Mouse (Mus musculus) heart, embryonic 14.5 days (tissue): Measurements from ENCODE around the gene Atg10. TPM values are rescaled to one million over a fixed set of nuclear protein-coding genes. Genes with fewer than 3 reads are reported as not detected.

Experiments used
- ATAC-seq: fragments of 200-750 bp; cut with Nextera tagmentation; 2 replicates; pipeline ENCODE4 v1.8.0; 2017; ENCODE audit warnings: low read depth, moderate TSS enrichment; ENCODE audit not compliant: insufficient number of reproducible peaks, insufficient read depth, low FRiP score
- H3K27ac ChIP-seq, 2 experiments: fragments of 200-500 bp in 1 of 2; fragments of 300-500 bp in 1 of 2; sonication (generic) in 1 of 2; replicated peaks in 1 of 2; 2 replicates each; pipeline ENCODE4 v1.5.1; 2012 to 2014; ENCODE audit warnings: low read depth in 2 of 2, low read length in 2 of 2, control low read depth in 1 of 2, mild to moderate bottlenecking in 1 of 2, mixed read lengths in 1 of 2; ENCODE audit not compliant: control insufficient read depth in 1 of 2, insufficient read depth in 1 of 2
- H3K27me3 ChIP-seq: fragments of 300-500 bp; sonication (generic); 2 replicates; pipeline ENCODE4 v1.6.1; 2014; ENCODE audit warnings: mild to moderate bottlenecking, low read length, control low read depth; ENCODE audit not compliant: control insufficient read depth, insufficient read depth
- H3K36me3 ChIP-seq: fragments of 300-500 bp; sonication (generic); 2 replicates; pipeline ENCODE4 v1.6.1; 2014; ENCODE audit warnings: mild to moderate bottlenecking, control low read depth, low read length, mixed read lengths; ENCODE audit not compliant: control insufficient read depth, insufficient read depth
- H3K4me1 ChIP-seq, 2 experiments: fragments of 200-500 bp in 1 of 2; fragments of 300-500 bp in 1 of 2; sonication (generic) in 1 of 2; 2 replicates each; pipeline ENCODE4 v1.6.1; 2012 to 2014; ENCODE audit warnings: low read length in 2 of 2, control low read depth in 1 of 2, mixed read lengths in 1 of 2; ENCODE audit not compliant: control insufficient read depth in 2 of 2, insufficient read depth in 2 of 2
- H3K4me2 ChIP-seq: fragments of 300-500 bp; sonication (generic); 2 replicates; pipeline ENCODE4 v1.6.1; 2014; ENCODE audit warnings: mild to moderate bottlenecking, low read length
- H3K4me3 ChIP-seq, 2 experiments: fragments of 200-500 bp in 1 of 2; fragments of 300-500 bp in 1 of 2; sonication (generic) in 1 of 2; 2 replicates each; pipeline ENCODE4 v1.5.1; 2012 to 2014; ENCODE audit warnings: low read length in 2 of 2, mild to moderate bottlenecking in 2 of 2, control low read depth in 1 of 2, low read depth in 1 of 2, moderate library complexity in 1 of 2; ENCODE audit not compliant: control insufficient read depth in 1 of 2, insufficient read depth in 1 of 2
- H3K9ac ChIP-seq: fragments of 300-500 bp; sonication (generic); 2 replicates; pipeline ENCODE4 v1.6.1; 2014; ENCODE audit warnings: mild to moderate bottlenecking, low read length
- H3K9me3 ChIP-seq: fragments of 300-500 bp; sonication (generic); 2 replicates; pipeline ENCODE4 v1.6.1; 2016; ENCODE audit warnings: low read length, control low read depth; ENCODE audit not compliant: control insufficient read depth
- WGBS: fragments of 180-500 bp; shearing (Covaris S2); extraction: QIAGEN DNeasy Blood & Tissue Kit; methylation state at CpG from one replicate; pipeline ENCODE4 v1.1.7; 2014; 5-methylcytosine and 5-hydroxymethylcytosine counted together
- polyA plus RNA-seq: library from polyadenylated mRNA; unstranded; fragments of >200 nt; fragmentation: Nextera tagmentation; extraction: Ambion mirVana; gene quantifications from 2 replicates; pipeline ENCODE4 v1.2.1, GENCODE M21; 2014

Atg10 gene
- polyA plus RNA-seq, 1 experiment from 2014 or later, result 36.4 TPM

DNA sequence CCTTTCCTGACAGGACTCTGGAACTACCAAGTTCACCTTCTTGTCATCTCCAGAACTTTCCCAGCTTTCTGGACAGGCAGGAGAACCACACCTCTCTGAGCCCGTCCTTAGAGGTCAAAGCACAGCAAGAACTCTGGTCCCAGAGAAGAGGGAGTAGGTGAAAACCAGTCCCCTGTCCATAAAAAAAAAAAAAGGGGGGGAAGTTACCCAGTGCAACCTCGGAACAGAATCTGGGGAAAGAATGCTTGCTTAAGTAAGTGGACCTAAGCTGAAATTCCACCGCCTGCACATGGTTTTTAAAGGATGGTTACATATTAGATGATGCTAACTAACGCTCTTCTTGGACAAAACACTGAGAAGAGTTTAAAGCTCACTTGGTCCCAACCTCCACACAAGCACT is 60.5 kb downstream of the Atg10 start:
- Histone ChIP-seq H3K27me3 (no peaks in the 10 kb centered on the region), H3K4me2 (no peak overlapping the region), H3K36me3 (no peaks in the 10 kb centered on the region), H3K4me1 (peaks cover 20 to 32% of the 10 kb centered on the region in 2 experiments), H3K9me3 (no peaks in the 10 kb centered on the region), H3K4me3 (no peak overlapping the region), H3K9ac (no peak overlapping the region), H3K27ac (no peak overlapping the region)
- ATAC-seq, result no peak
- WGBS, result 71% methylated on average over 4 of the region's 4 CpGs

DNA sequence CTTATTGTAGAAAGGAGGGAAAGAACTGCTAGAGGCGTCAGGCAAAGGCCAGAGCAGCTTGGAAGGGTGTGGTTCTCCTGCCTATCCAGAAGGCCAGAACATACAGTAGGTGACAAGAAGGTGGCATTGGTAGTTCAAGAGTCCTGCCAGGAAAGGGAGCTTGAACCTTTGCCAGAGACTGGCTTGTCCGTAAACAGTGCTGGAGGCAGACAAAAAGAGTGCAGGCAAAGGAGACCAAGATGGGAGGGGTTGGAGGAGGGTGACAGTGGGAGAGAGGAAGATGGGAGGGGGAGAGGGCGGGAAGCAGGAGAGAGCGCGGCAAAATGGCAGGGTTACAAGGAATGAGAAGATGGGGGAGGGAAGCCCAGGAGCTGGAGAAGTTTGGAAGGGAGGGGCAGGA is 61.3 kb downstream of the Atg10 start:
- H3K4me2 ChIP-seq, result no peak overlapping the region
- no peaks in the 10 kb centered on the region for H3K9me3 ChIP-seq
- peaks cover 19 to 27% of the 10 kb centered on the region in 2 experiments for H3K4me1 ChIP-seq
- no peak overlapping the region for H3K27ac ChIP-seq
- H3K9ac ChIP-seq, result no peak overlapping the region
- no peaks in the 10 kb centered on the region for H3K27me3 ChIP-seq
- ATAC-seq, result no peak
- no peak overlapping the region for H3K4me3 ChIP-seq
- no peaks in the 10 kb centered on the region for H3K36me3 ChIP-seq
- 40% methylated on average over 5 of the region's 5 CpGs for WGBS

DNA sequence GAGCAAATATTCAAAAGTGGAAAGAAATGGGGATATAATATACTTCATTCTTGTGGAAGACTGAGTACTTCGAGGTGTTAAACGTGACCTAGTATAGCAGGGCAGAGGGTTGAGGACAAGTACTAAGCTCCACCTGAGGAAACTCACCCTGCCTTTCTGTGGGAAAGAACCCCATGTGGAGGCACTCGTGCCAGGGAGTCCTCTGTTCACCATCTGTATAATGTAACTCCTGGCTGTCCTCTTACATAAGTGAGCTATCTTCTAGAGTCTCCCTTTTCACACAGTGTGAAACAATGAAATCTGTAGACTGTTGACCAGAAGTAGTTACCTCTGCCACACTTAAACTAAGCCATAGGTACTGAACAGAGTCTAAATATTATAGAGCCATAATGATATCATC is 63.2 kb downstream of the Atg10 start:
- no peaks in the 10 kb centered on the region for H3K36me3 ChIP-seq
- H3K4me2 ChIP-seq, result no peak overlapping the region
- 82% methylated on average over 3 of the region's 3 CpGs for WGBS
- no peaks in the 10 kb centered on the region for H3K27me3 ChIP-seq
- no peak overlapping the region for H3K9ac ChIP-seq
- ATAC-seq, result no peak
- peaks cover 13 to 15% of the 10 kb centered on the region in 2 experiments for H3K4me1 ChIP-seq
- H3K27ac ChIP-seq, result no peak overlapping the region
- no peak overlapping the region for H3K4me3 ChIP-seq
- H3K9me3 ChIP-seq, result no peaks in the 10 kb centered on the region

DNA sequence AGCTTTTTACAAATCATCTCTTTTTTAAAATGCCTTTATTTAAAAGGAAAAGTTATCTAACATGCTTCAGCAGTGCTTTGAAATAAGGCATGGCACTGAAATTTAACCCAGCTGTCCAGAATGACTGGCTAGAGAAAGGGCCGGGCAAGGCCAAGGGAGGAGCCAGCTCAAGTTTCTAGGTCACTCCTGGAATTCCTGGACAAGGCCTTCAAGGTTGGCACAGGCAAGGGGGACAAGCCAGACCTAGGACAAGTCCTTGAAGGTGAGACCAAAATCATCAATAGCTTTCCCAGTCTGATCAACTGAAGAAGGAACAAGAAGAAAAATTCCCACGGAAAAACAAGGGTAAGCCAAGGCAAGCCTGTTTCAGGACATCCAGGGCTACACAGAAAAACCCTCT is 63.9 kb downstream of the Atg10 start:
- Histone ChIP-seq H3K4me2 (no peak overlapping the region), H3K36me3 (no peaks in the 10 kb centered on the region), H3K27ac (no peak overlapping the region), H3K4me3 (no peak overlapping the region), H3K27me3 (no peaks in the 10 kb centered on the region), H3K4me1 (peaks cover 8 to 9% of the 10 kb centered on the region in 2 experiments), H3K9me3 (no peaks in the 10 kb centered on the region), H3K9ac (no peak overlapping the region)
- 73% methylated on average over 2 of the region's 2 CpGs for WGBS
- ATAC-seq, result no peak

DNA sequence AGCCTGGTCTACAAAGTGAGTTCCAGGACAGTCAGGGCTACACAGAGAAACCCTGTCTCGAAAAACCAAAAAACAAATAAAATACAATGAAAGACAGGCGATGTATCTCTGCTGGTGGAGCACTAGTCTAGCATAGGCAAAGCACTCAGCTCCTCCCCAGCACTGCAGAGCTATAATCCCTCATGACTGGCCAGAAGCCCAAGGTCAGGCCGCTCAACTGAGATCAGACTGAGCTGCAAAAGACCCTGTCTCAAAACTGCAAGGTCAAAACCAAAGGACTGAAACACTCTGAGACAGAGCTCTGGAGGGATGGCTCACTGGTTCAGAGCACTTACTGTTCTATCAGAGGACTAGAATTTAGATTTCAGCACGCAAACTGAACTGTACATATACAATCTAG is 65.8 kb downstream of the Atg10 start:
- Histone ChIP-seq H3K4me2 (no peak overlapping the region), H3K9ac (no peak overlapping the region), H3K36me3 (no peaks in the 10 kb centered on the region), H3K9me3 (no peaks in the 10 kb centered on the region), H3K27me3 (no peaks in the 10 kb centered on the region), H3K4me1 (peaks cover 0 to 6% of the 10 kb centered on the region in 2 experiments; a peak in 2 of 4 replicates), H3K4me3 (no peak overlapping the region), H3K27ac (no peak overlapping the region)
- ATAC-seq, result no peak
- WGBS, result 85% methylated on average over 4 of the region's 4 CpGs

DNA sequence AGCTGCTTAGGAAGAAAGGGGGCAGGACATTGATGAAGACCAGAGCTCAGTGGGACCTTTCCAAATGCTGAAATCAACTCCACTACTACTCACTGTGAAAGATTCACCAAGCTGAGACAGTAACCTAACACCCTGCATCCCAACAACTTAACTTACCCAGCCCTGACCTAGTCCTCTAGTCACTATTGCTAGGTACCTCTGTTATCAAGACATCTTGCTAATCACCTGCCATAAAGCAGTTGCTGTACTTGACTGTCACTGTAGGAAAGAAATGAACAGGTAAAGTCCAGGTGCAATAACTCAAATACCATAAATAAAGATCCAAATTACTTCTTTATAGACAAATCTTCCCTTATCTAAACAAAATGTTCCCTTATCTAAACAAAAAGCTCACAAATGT is 66.3 kb downstream of the Atg10 start:
- no peak overlapping the region for H3K4me3 ChIP-seq
- no peak overlapping the region for H3K9ac ChIP-seq
- no peaks in the 10 kb centered on the region for H3K36me3 ChIP-seq
- H3K27ac ChIP-seq, result no peak overlapping the region
- no peak overlapping the region for H3K4me2 ChIP-seq
- no peaks in the 10 kb centered on the region for H3K27me3 ChIP-seq
- H3K9me3 ChIP-seq, result no peaks in the 10 kb centered on the region
- H3K4me1 ChIP-seq, result peaks cover 0 to 2% of the 10 kb centered on the region in 2 experiments; a peak in 2 of 4 replicates
- ATAC-seq, result no peak

DNA sequence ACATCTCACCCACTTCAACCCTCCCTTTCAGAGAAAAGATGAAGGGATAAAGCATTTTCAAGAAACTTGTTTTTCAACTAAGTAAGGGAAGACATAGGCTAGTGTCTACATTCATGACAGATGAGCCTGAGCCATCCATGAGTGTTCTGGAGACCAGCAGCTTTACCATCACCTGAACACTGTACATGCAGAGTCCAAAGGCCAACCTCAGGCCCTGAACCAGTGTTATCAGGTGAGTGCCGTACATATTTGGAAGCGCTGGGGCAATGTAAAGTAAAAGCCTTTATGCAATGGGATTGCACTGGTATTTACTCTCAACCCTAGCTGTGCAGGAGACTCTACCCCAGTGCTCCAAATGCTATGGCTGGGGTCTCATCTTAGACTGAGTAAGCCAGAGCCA is 66.8 kb downstream of the Atg10 start:
- no peak overlapping the region for H3K4me2 ChIP-seq
- 88% methylated on average over 2 of the region's 2 CpGs for WGBS
- H3K4me3 ChIP-seq, result no peak overlapping the region
- H3K27ac ChIP-seq, result no peak overlapping the region
- H3K9ac ChIP-seq, result no peak overlapping the region
- ATAC-seq, result no peak
- no peaks in the 10 kb centered on the region for H3K36me3 ChIP-seq
- H3K9me3 ChIP-seq, result no peaks in the 10 kb centered on the region
- no peaks in the 10 kb centered on the region for H3K27me3 ChIP-seq
- no peaks in the 10 kb centered on the region for H3K4me1 ChIP-seq

DNA sequence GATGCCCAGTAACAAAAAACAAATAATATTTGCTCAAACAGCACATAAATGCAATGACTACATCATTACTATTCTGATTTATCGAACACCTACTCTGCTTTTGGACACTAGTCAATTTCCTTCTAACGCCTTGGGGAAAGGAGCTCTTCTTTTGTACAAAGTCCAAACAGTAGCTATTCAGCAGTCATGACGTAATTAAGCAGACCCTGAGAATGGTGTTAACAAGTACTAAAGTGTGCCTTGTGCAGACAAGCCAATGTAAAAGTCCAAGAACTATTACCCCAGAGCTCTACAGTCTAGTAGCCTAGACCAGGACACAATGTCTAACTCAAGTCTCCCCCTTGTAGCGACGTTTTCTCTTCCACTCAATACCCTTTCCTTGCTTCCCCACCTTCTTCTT is 67.5 kb downstream of the Atg10 start:
- 85% methylated on average over 5 of the region's 5 CpGs for WGBS
- ATAC-seq, result no peak
- H3K27me3 ChIP-seq, result no peaks in the 10 kb centered on the region
- no peak overlapping the region for H3K4me2 ChIP-seq
- no peaks in the 10 kb centered on the region for H3K4me1 ChIP-seq
- H3K9ac ChIP-seq, result no peak overlapping the region
- no peak overlapping the region for H3K27ac ChIP-seq
- no peak overlapping the region for H3K4me3 ChIP-seq
- H3K9me3 ChIP-seq, result no peaks in the 10 kb centered on the region
- no peaks in the 10 kb centered on the region for H3K36me3 ChIP-seq
